Mouse (Mus musculus) midbrain, postnatal 0 days (tissue): Measurements from ENCODE around the gene D930020B18Rik. TPM values are rescaled to one million over a fixed set of nuclear protein-coding genes. Genes with fewer than 3 reads are reported as not detected.

Experiments used
- ATAC-seq: fragments of 200-750 bp; cut with Nextera tagmentation; 2 replicates; pipeline ENCODE4 v1.8.0; 2017; ENCODE audit warnings: moderate number of reproducible peaks, mild to moderate bottlenecking, moderate TSS enrichment, moderate library complexity; ENCODE audit not compliant: low FRiP score
- DNase-seq: peaks from one replicate; pipeline ENCODE4 v3.0.0-alpha.2; 2015; ENCODE audit warnings: low spot score
- H3K27ac ChIP-seq: fragments of 300-500 bp; sonication (generic); 2 replicates; pipeline ENCODE4 v1.5.1; 2014; ENCODE audit warnings: low read depth, mild to moderate bottlenecking, low read length, mixed read lengths
- H3K27me3 ChIP-seq: fragments of 300-500 bp; sonication (generic); 2 replicates; pipeline ENCODE4 v1.6.1; 2014; ENCODE audit warnings: low read length, control low read depth, mixed read lengths; ENCODE audit not compliant: insufficient read depth
- H3K36me3 ChIP-seq: fragments of 300-500 bp; sonication (generic); 2 replicates; pipeline ENCODE4 v1.6.1; 2014; ENCODE audit warnings: low read length, control low read depth, mixed read lengths; ENCODE audit not compliant: insufficient read depth
- H3K4me1 ChIP-seq: fragments of 300-500 bp; sonication (generic); 2 replicates; pipeline ENCODE4 v1.6.1; 2014; ENCODE audit warnings: mild to moderate bottlenecking, control low read depth, antibody characterized with exemption, low read length, mixed read lengths; ENCODE audit not compliant: insufficient read depth
- H3K4me2 ChIP-seq: fragments of 300-500 bp; sonication (generic); 2 replicates; pipeline ENCODE4 v1.6.1; 2014; ENCODE audit warnings: low read depth, mild to moderate bottlenecking, low read length, mixed read lengths; ENCODE audit not compliant: poor library complexity, severe bottlenecking
- H3K4me3 ChIP-seq: fragments of 300-500 bp; sonication (generic); 2 replicates; pipeline ENCODE4 v1.5.1; 2014; ENCODE audit warnings: low read depth, mild to moderate bottlenecking, low read length, moderate library complexity
- H3K9ac ChIP-seq: fragments of 300-500 bp; sonication (generic); replicated peaks from 2 replicates; pipeline ENCODE4 v1.6.1; 2014; ENCODE audit warnings: mild to moderate bottlenecking, low read length, moderate library complexity, mixed read lengths; ENCODE audit not compliant: poor library complexity, severe bottlenecking
- H3K9me3 ChIP-seq: fragments of 300-500 bp; sonication (generic); 2 replicates; pipeline ENCODE4 v1.6.1; 2016; ENCODE audit warnings: low read length, control low read depth
- CTCF ChIP-seq: IDR thresholded peaks from 2 replicates; pipeline ENCODE4 v1.5.1; 2016; ENCODE audit warnings: antibody characterized with exemption, mild to moderate bottlenecking
- WGBS: fragments of 180-500 bp; shearing (Covaris S2); extraction: QIAGEN DNeasy Blood & Tissue Kit; methylation state at CpG from one replicate; pipeline ENCODE4 v1.1.7; 2014; 5-methylcytosine and 5-hydroxymethylcytosine counted together
- polyA plus RNA-seq: library from polyadenylated mRNA; unstranded; fragments of >200 nt; fragmentation: Nextera tagmentation; extraction: Ambion mirVana; gene quantifications from 2 replicates; pipeline ENCODE4 v1.2.1, GENCODE M21; 2015
- total RNA-seq: library from RNA; depleted of rRNA; stranded (reverse); fragments of >200 nt; gene quantifications from 2 replicates; pipeline ENCODE4 v1.2.3, GENCODE M21; 2014

D930020B18Rik gene
- total and polyA plus RNA-seq, 2 experiments from 2014 or later = 0.42 to 0.44 TPM

DNA sequence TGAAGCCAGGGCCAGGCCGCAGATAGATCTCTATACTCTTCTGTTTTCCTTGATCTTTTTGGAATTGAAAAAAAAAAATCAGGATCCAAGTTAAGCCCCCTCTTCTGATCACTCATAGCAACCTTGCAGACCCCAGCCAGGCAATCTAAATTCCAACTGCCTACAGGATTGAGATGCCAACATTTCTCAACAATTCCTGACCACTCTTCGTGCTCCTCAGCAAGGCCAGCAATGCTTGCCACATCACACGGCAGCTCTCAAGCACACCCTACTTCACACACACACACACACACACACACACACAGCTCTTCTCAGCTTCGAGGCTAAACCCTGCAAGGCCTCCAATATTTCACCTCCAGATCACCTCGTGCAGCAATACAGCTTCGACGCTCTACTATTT lies 17.7 kb upstream of the D930020B18Rik start:
- peaks cover 7% of the 10 kb centered on the region; the same call in 1 of the 2 replicates for H3K36me3 ChIP-seq
- DNase-seq (no peak), ATAC-seq (no peak)
- no peak overlapping the region for H3K27ac ChIP-seq
- no peaks in the 10 kb centered on the region for H3K4me1 ChIP-seq
- no peak for TF ChIP-seq CTCF
- WGBS = 83% methylated on average over 7 of the region's 7 CpGs
- no peak overlapping the region for H3K4me2 ChIP-seq
- no peak overlapping the region for H3K4me3 ChIP-seq
- H3K27me3 ChIP-seq = no peaks in the 10 kb centered on the region
- no peaks in the 10 kb centered on the region for H3K9me3 ChIP-seq
- H3K9ac ChIP-seq = no peak overlapping the region

DNA sequence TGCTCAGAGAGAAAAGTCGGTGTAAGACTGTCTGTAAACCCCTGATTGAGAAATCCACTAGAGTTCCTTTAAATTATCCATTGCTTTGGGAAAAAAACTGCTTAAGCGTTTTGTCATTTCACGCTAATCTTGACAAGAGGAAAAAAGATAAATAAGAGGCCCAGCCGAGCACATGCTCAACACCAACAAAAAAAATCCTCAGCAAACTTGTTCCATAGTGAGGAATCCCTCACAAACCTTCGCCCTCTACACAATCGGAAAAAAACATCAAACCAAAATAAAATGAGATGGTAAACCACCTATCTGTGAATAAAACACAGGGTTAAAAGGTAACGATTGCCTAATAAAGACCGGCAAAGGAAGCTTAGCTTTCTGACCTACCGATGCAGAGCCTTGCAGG lies 16.4 kb upstream of the D930020B18Rik start:
- 13% methylated on average over 9 of the region's 9 CpGs for WGBS
- H3K9me3 ChIP-seq = no peaks in the 10 kb centered on the region
- H3K4me1 ChIP-seq = no peaks in the 10 kb centered on the region
- peak overlapping the region; percentile 85 for H3K4me3 ChIP-seq
- H3K36me3 ChIP-seq = peaks cover 7% of the 10 kb centered on the region; the same call in 1 of the 2 replicates
- ATAC-seq (no peak), DNase-seq (no peak)
- peak overlapping the region; percentile 74; the same call in 1 of the 2 replicates for H3K9ac ChIP-seq
- H3K27ac ChIP-seq = no peak overlapping the region
- no peak for TF ChIP-seq CTCF
- no peaks in the 10 kb centered on the region for H3K27me3 ChIP-seq
- H3K4me2 ChIP-seq = peak overlapping the region; percentile 77

DNA sequence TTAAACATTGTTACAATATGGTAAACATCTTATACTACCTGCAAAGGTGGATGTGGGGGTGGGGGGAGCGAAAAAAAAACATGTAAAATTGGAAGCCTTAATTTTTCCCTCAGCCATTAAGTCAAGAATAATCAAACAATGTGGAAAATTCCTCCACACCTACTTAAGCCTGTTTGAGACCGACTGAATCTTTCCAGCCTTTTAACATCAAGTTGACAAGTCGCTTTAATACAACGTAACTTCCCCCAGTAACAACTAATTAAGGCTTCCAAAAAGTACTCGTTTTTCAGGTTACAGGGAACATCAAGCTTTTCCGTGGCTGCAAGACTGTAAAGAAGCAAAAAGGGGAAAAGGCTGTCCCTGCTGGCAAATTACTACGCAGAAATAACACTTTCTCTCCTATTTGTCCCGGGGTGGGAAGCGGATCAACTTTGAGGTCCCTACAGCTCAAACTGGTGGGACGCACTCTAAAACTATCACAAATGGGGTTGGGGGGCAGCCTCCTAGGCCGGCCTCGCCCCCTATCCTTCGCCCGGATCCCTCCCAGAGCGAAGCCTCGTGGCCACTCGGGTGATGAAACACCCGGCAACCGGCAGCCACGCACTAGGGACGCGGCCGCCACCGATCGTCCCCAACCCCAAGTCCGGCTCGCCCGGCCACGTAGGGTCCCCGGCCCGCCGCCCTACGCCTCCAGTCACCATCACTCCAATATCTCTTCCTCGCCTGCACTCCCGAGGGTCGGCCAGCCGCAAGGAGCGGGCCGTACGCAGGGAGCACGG lies 15.8 kb upstream of the D930020B18Rik start:
- Histone ChIP-seq H3K27ac (peak overlapping the region; percentile 87), H3K9me3 (no peaks in the 10 kb centered on the region), H3K27me3 (no peaks in the 10 kb centered on the region), H3K9ac (peak overlapping the region; percentile 74), H3K4me2 (peak overlapping the region; percentile 77), H3K36me3 (peaks cover 7% of the 10 kb centered on the region; the same call in 1 of the 2 replicates), H3K4me1 (no peaks in the 10 kb centered on the region), H3K4me3 (peak overlapping the region; percentile 85)
- TF ChIP-seq CTCF = no peak; the same call in 1 of the 2 replicates
- WGBS = under 1% methylated on average over 32 of the region's 41 CpGs
- DNase-seq (peak; percentile 24), ATAC-seq (no peak)

- Histone ChIP-seq H3K36me3 (peaks cover 4% of the 10 kb centered on the region; the same call in 1 of the 2 replicates), H3K4me3 (peak within 1 kb of the TSS; percentile 85), H3K27ac (peak within 1 kb of the TSS; percentile 87), H3K27me3 (no peaks in the 10 kb centered on the region), H3K4me1 (no peaks in the 10 kb centered on the region), H3K9ac (peak within 1 kb of the TSS; percentile 74), H3K4me2 (peak within 1 kb of the TSS; percentile 77), H3K9me3 (no peaks in the 10 kb centered on the region)
- DNase-seq (peak; percentile 98), ATAC-seq (peak; percentile 99)
- TF ChIP-seq CTCF = no peak
- WGBS = under 1% methylated on average over 67 of the region's 70 CpGs
Observed at GRCm38 (mm10) chr10:121626186-121626882, 15.1 kb upstream of the D930020B18Rik start, which contains the start of gene Xpot. Gene Xpot, minus strand, starts transcription at chr10:121626332.

GRCm38 (mm10) chr10:121627216-121627852 lies 14.1 kb upstream of the D930020B18Rik start:
- H3K9me3 ChIP-seq = no peaks in the 10 kb centered on the region
- no peak overlapping the region for H3K4me2 ChIP-seq
- no peak for TF ChIP-seq CTCF
- H3K36me3 ChIP-seq = no peaks in the 10 kb centered on the region
- ATAC-seq (no peak), DNase-seq (no peak)
- no peak overlapping the region for H3K9ac ChIP-seq
- no peaks in the 10 kb centered on the region for H3K4me1 ChIP-seq
- H3K27me3 ChIP-seq = no peaks in the 10 kb centered on the region
- 83% methylated on average over 10 of the region's 10 CpGs for WGBS
- H3K4me3 ChIP-seq = no peak overlapping the region
- no peak overlapping the region for H3K27ac ChIP-seq
